Mouse (Mus musculus): ENCODE results near the gene Acat3.
A peak's percentile ranks its signal among the peaks of the same experiment; 100 is the strongest.
"Not testable (repeated sequence)": the region's sequence is repeated elsewhere in the genome, so short reads cannot be mapped to it uniquely, and the experiment has no call there.

Acat3 gene

GRCm38 (mm10) chr17:12915881-12916583 is 24.4 kb downstream of the Acat3 start, which contains the start of gene Mrpl18:
Gene Mrpl18, minus strand, starts transcription at chr17:12916345.
- peak; percentile 97 to 98 for DNase-seq

- no peak for DNase-seq
Observed at GRCm38 (mm10) chr17:12915488-12915880, 24.9 kb downstream of the Acat3 start, which contains the start of gene Tcp1. Gene Tcp1, plus strand, starts transcription at chr17:12915701.

- DNase-seq: no peak
Observed at GRCm38 (mm10) chr17:12910391-12910790, 30.0 kb downstream of the Acat3 start.

GRCm38 (mm10) chr17:12909361-12910280 is 30.8 kb downstream of the Acat3 start, which contains the start of gene Pnldc1:
Gene Pnldc1, minus strand, starts transcription at chr17:12910230.
- no peak for DNase-seq

- DNase-seq: no peak
Observed at GRCm38 (mm10) chr17:12906436-12906835, 34.0 kb downstream of the Acat3 start.

- no peak for DNase-seq
Observed at GRCm38 (mm10) chr17:12905810-12906209, 34.6 kb downstream of the Acat3 start.

- DNase-seq: no peak
Observed at GRCm38 (mm10) chr17:12904349-12904748, 36.1 kb downstream of the Acat3 start.

GRCm38 (mm10) chr17:12903372-12904333 is 36.7 kb downstream of the Acat3 start:
- no peak for DNase-seq

- no peak for DNase-seq
Observed at GRCm38 (mm10) chr17:12902291-12902690, 38.1 kb downstream of the Acat3 start.

GRCm38 (mm10) chr17:12898607-12899006 is 41.8 kb downstream of the Acat3 start:
- DNase-seq: not testable (repeated sequence)

- no peak for DNase-seq
Observed at GRCm38 (mm10) chr17:12897674-12898073, 42.7 kb downstream of the Acat3 start.

- no peak for DNase-seq
Observed at GRCm38 (mm10) chr17:12892033-12892432, 48.4 kb downstream of the Acat3 start.

- no peak for DNase-seq
Observed at GRCm38 (mm10) chr17:12891054-12891453, 49.3 kb downstream of the Acat3 start.

- no peak for DNase-seq
Observed at GRCm38 (mm10) chr17:12887021-12887775, 53.2 kb downstream of the Acat3 start.

GRCm38 (mm10) chr17:12886620-12887019 is 53.8 kb downstream of the Acat3 start:
- peak in 1 of 2 experiments; percentile 21 for DNase-seq

- no peak for DNase-seq
Observed at GRCm38 (mm10) chr17:12881216-12881615, 59.2 kb downstream of the Acat3 start.

GRCm38 (mm10) chr17:12880178-12880577 is 60.2 kb downstream of the Acat3 start:
- DNase-seq: peak; percentile 82 to 84

- no peak for DNase-seq
Observed at GRCm38 (mm10) chr17:12875734-12876133, 64.7 kb downstream of the Acat3 start, which contains the start of gene Mrgprh. Gene Mrgprh, plus strand, starts transcription at chr17:12876034.

All from B cell, adult 2 months (primary cell).